Mouse (Mus musculus): ENCODE measurements at regions not wholly inside any gene's neighbourhood (a gene's known extent, or its start where the extent isn't known, plus 50 kb on each side); places are given as distances from the start of the nearest gene placed in this dataset.

DNA sequence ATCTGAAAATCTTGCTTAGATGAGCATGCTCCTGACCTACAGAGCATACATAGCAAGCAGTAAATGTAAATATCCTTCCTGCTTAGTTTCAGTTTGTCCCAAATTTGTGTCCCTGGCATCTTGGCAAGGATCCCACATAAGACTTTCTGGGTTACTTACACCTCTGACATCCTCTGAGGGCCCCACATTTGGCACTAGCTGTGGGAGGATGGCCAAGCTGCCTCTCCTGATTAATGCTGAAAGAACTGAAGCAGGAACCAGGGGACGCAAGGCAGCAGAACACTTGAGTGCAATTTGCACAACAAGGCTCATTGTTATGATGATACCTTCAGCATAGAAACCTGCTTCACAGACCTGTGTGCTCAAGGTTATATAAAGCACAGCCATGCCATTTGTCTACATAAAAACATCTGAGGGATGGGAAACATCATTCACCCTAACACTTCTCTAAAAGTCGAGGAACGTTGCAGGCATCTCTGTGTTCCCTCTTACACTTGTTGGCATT is 441.7 kb downstream of the Adam3 start:
- no peak for TF ChIP-seq CTCF (IDR thresholded peaks at IDR 0.05; ENCODE audit: borderline replicate concordance, control insufficient read depth, extremely low read depth, insufficient read depth, low read length, poor library complexity)
- TF ChIP-seq POLR2A (IDR thresholded peaks at IDR 0.05; ENCODE audit: control insufficient read depth, extremely low read depth, insufficient read depth, low read length, poor library complexity): no peak
